Mouse (Mus musculus): ENCODE measurements around the gene Olfr311. TPM values are rescaled to one million over a fixed set of nuclear protein-coding genes. Genes with fewer than 3 reads are reported as not detected.
"Not testable (repeated sequence)": the region's sequence is repeated elsewhere in the genome, so short reads cannot be mapped to it uniquely, and the experiment has no call there.

Olfr311 gene
- polyA plus RNA-seq (2012; rRNA removed), result 0.06 TPM in 1 of 2 replicates, not detected in the other

- DNase-seq (ENCODE audit: low read depth), result not testable (repeated sequence)
Observed at GRCm38 (mm10) chr11:58838951-58839350, at the start of gene Olfr311. Gene Olfr311 (plus strand): TSS chr11:58839251.

- peak; percentile 57 for DNase-seq (ENCODE audit: low read depth)
Observed at GRCm38 (mm10) chr11:58789532-58789931, 49.5 kb upstream of the Olfr311 start.

GRCm38 (mm10) chr11:58790053-58790452 lies 49.0 kb upstream of the Olfr311 start:
- no peak for DNase-seq (ENCODE audit: low read depth)
- TF ChIP-seq CTCF (IDR thresholded peaks at IDR 0.05; ENCODE audit: borderline replicate concordance, extremely low read depth, insufficient read depth, insufficient read length) (no peak), POLR2A (IDR thresholded peaks at IDR 0.05; ENCODE audit: borderline replicate concordance, extremely low read depth, insufficient read depth, insufficient read length, poor library complexity, severe bottlenecking) (no peak)

More at GRCm38 (mm10) chr11:58789532-58789931, 49.5 kb upstream of the Olfr311 start:
- TF ChIP-seq CTCF (IDR thresholded peaks at IDR 0.05; ENCODE audit: borderline replicate concordance, extremely low read depth, insufficient read depth, insufficient read length) (no peak), POLR2A (IDR thresholded peaks at IDR 0.05; ENCODE audit: borderline replicate concordance, extremely low read depth, insufficient read depth, insufficient read length, poor library complexity, severe bottlenecking) (no peak)

- no peak for DNase-seq (ENCODE audit: low read depth)
- TF ChIP-seq CTCF (IDR thresholded peaks at IDR 0.05; ENCODE audit: borderline replicate concordance, extremely low read depth, insufficient read depth, insufficient read length) (no peak), POLR2A (IDR thresholded peaks at IDR 0.05; ENCODE audit: borderline replicate concordance, extremely low read depth, insufficient read depth, insufficient read length, poor library complexity, severe bottlenecking) (no peak)
Observed at GRCm38 (mm10) chr11:58790646-58791045, 48.4 kb upstream of the Olfr311 start.

GRCm38 (mm10) chr11:58795856-58796255 lies 43.2 kb upstream of the Olfr311 start:
- TF ChIP-seq POLR2A (IDR thresholded peaks at IDR 0.05; ENCODE audit: borderline replicate concordance, extremely low read depth, insufficient read depth, insufficient read length, poor library complexity, severe bottlenecking) (no peak), CTCF (IDR thresholded peaks at IDR 0.05; ENCODE audit: borderline replicate concordance, extremely low read depth, insufficient read depth, insufficient read length) (no peak)
- DNase-seq (ENCODE audit: low read depth), result no peak

- peak; percentile 26 for DNase-seq (ENCODE audit: low read depth)
- no peak for TF ChIP-seq POLR2A (IDR thresholded peaks at IDR 0.05; ENCODE audit: borderline replicate concordance, extremely low read depth, insufficient read depth, insufficient read length, poor library complexity, severe bottlenecking)
- no peak for TF ChIP-seq CTCF (IDR thresholded peaks at IDR 0.05; ENCODE audit: borderline replicate concordance, extremely low read depth, insufficient read depth, insufficient read length)
Observed at GRCm38 (mm10) chr11:58796850-58797249, 42.2 kb upstream of the Olfr311 start.

GRCm38 (mm10) chr11:58799747-58800146 lies 39.3 kb upstream of the Olfr311 start:
- DNase-seq (ENCODE audit: low read depth), result no peak
- TF ChIP-seq CTCF (IDR thresholded peaks at IDR 0.05; ENCODE audit: borderline replicate concordance, extremely low read depth, insufficient read depth, insufficient read length) (no peak), POLR2A (IDR thresholded peaks at IDR 0.05; ENCODE audit: borderline replicate concordance, extremely low read depth, insufficient read depth, insufficient read length, poor library complexity, severe bottlenecking) (no peak)

GRCm38 (mm10) chr11:58801558-58802228 lies 37.4 kb upstream of the Olfr311 start, which contains the start of gene Fam183b:
Gene Fam183b (minus strand): TSS chr11:58801960.
- peak; percentile 77 for DNase-seq (ENCODE audit: low read depth)
- TF ChIP-seq POLR2A (IDR thresholded peaks at IDR 0.05; ENCODE audit: borderline replicate concordance, extremely low read depth, insufficient read depth, insufficient read length, poor library complexity, severe bottlenecking), result no peak
- no peak for TF ChIP-seq CTCF (IDR thresholded peaks at IDR 0.05; ENCODE audit: borderline replicate concordance, extremely low read depth, insufficient read depth, insufficient read length)

GRCm38 (mm10) chr11:58803871-58804270 lies 35.2 kb upstream of the Olfr311 start:
- no peak for TF ChIP-seq CTCF (IDR thresholded peaks at IDR 0.05; ENCODE audit: borderline replicate concordance, extremely low read depth, insufficient read depth, insufficient read length)
- no peak for TF ChIP-seq POLR2A (IDR thresholded peaks at IDR 0.05; ENCODE audit: borderline replicate concordance, extremely low read depth, insufficient read depth, insufficient read length, poor library complexity, severe bottlenecking)
- no peak for DNase-seq (ENCODE audit: low read depth)

GRCm38 (mm10) chr11:58804393-58804792 lies 34.7 kb upstream of the Olfr311 start:
- no peak for DNase-seq (ENCODE audit: low read depth)
- no peak for TF ChIP-seq POLR2A (IDR thresholded peaks at IDR 0.05; ENCODE audit: borderline replicate concordance, extremely low read depth, insufficient read depth, insufficient read length, poor library complexity, severe bottlenecking)
- no peak for TF ChIP-seq CTCF (IDR thresholded peaks at IDR 0.05; ENCODE audit: borderline replicate concordance, extremely low read depth, insufficient read depth, insufficient read length)

- peak; percentile 39; the same call in 1 of the 2 replicates for TF ChIP-seq CTCF (IDR thresholded peaks at IDR 0.05; ENCODE audit: borderline replicate concordance, extremely low read depth, insufficient read depth, insufficient read length)
- no peak for TF ChIP-seq POLR2A (IDR thresholded peaks at IDR 0.05; ENCODE audit: borderline replicate concordance, extremely low read depth, insufficient read depth, insufficient read length, poor library complexity, severe bottlenecking)
- DNase-seq (ENCODE audit: low read depth), result no peak
Observed at GRCm38 (mm10) chr11:58812001-58812400, 27.1 kb upstream of the Olfr311 start.

- not testable (repeated sequence) for DNase-seq (ENCODE audit: low read depth)
Observed at GRCm38 (mm10) chr11:58814700-58815099, 24.4 kb upstream of the Olfr311 start, which contains the start of gene Olfr313. Gene Olfr313 (plus strand): TSS chr11:58815000.
